Mouse (Mus musculus) CH12.LX (cell line): ENCODE results near the gene Serinc5. TPM values are rescaled to one million over a fixed set of nuclear protein-coding genes. Genes with fewer than 3 reads are reported as not detected.

Experiments
- DNase-seq: peaks from one replicate; pipeline ENCODE4 v3.0.0-alpha.2; 2013; ENCODE audit errors: extremely low read depth
- H3K27ac ChIP-seq: 2 replicates; pipeline ENCODE4 v1.5.1; 2012; ENCODE audit warnings: low read depth, mild to moderate bottlenecking, control low read depth, moderate library complexity; ENCODE audit not compliant: insufficient read depth
- H3K27me3 ChIP-seq: replicated peaks from 2 replicates; pipeline ENCODE3; 2012; ENCODE audit warnings: inconsistent platforms
- H3K36me3 ChIP-seq, 2 experiments: replicated peaks in 1 of 2; 2 replicates each; pipeline versions ENCODE3 to v1.6.1; 2012; ENCODE audit warnings: inconsistent platforms in 1 of 2, low read length in 1 of 2, mild to moderate bottlenecking in 1 of 2, mixed read lengths in 1 of 2, moderate library complexity in 1 of 2; ENCODE audit not compliant: control insufficient read depth in 1 of 2, insufficient read depth in 1 of 2
- H3K4me1 ChIP-seq, 2 experiments: 2 replicates each; pipeline ENCODE4 v1.6.1; 2012; ENCODE audit warnings: inconsistent platforms in 1 of 2, moderate library complexity in 1 of 2; ENCODE audit not compliant: insufficient read depth in 2 of 2, control insufficient read depth in 1 of 2
- H3K4me2 ChIP-seq: 2 replicates; pipeline ENCODE4 v1.6.1; 2012; ENCODE audit warnings: low read depth, mild to moderate bottlenecking, control low read depth; ENCODE audit not compliant: poor library complexity, insufficient read depth, severe bottlenecking
- H3K4me3 ChIP-seq, 3 experiments: fragments of 150-350 bp in 1 of 3; sonication (generic) in 1 of 3; replicated peaks in 1 of 3; 2 replicates each; pipeline versions ENCODE3 to v1.5.1; 2011 to 2012; ENCODE audit warnings: low read depth in 2 of 3, low read length in 2 of 3, mild to moderate bottlenecking in 2 of 3, moderate library complexity in 2 of 3, control low read depth in 1 of 3, improper control_type of control experiment in 1 of 3, inconsistent platforms in 1 of 3, mixed read lengths in 1 of 3; ENCODE audit not compliant: poor library complexity in 1 of 3
- H3K79me2 ChIP-seq: replicated peaks from 2 replicates; pipeline ENCODE4 v1.6.1; 2012; ENCODE audit warnings: mild to moderate bottlenecking, moderate library complexity; ENCODE audit not compliant: control insufficient read depth, poor library complexity, insufficient read depth, severe bottlenecking; ENCODE audit errors: extremely low read depth
- H3K9ac ChIP-seq: 2 replicates; pipeline ENCODE4 v1.6.1; 2012; ENCODE audit warnings: low read depth, mild to moderate bottlenecking, control low read depth, moderate library complexity; ENCODE audit not compliant: insufficient read depth
- H3K9me3 ChIP-seq: replicated peaks from 2 replicates; pipeline ENCODE3; 2012; ENCODE audit warnings: low read length, inconsistent platforms, mixed read lengths
- BHLHE40 ChIP-seq: IDR thresholded peaks from 2 replicates; pipeline ENCODE4 v1.6.1; 2011; ENCODE audit warnings: mild to moderate bottlenecking, low read depth, low read length, improper control_type of control experiment
- CHD1 ChIP-seq: IDR thresholded peaks from 2 replicates; pipeline ENCODE4 v1.6.1; 2012; ENCODE audit warnings: low read depth, low read length, improper control_type of control experiment, inconsistent platforms
- CHD2 ChIP-seq: IDR thresholded peaks from 2 replicates; pipeline ENCODE4 v1.6.1; 2011; ENCODE audit warnings: low read length, improper control_type of control experiment
- CTCF ChIP-seq, 2 experiments: IDR thresholded peaks in 1 of 2; conservative IDR thresholded peaks in 1 of 2; 2 replicates each; pipeline ENCODE4 v1.5.1; 2011 to 2012; ENCODE audit warnings: low read depth in 2 of 2, low read length in 2 of 2, improper control_type of control experiment in 1 of 2, inconsistent platforms in 1 of 2, mild to moderate bottlenecking in 1 of 2, moderate library complexity in 1 of 2
- E2F4 ChIP-seq: IDR thresholded peaks from 2 replicates; pipeline ENCODE4 v1.6.1; 2011; ENCODE audit warnings: low read depth, low read length, improper control_type of control experiment; ENCODE audit not compliant: insufficient replicate concordance
- EP300 ChIP-seq: IDR thresholded peaks from 2 replicates; pipeline ENCODE4 v1.6.1; 2011; ENCODE audit warnings: low read length, improper control_type of control experiment
- ETS1 ChIP-seq: conservative IDR thresholded peaks from 2 replicates; pipeline ENCODE4 v1.6.1; 2012; ENCODE audit warnings: low read depth, mild to moderate bottlenecking, inconsistent platforms, low read length, improper control_type of control experiment, moderate library complexity
- GABPA ChIP-seq: IDR thresholded peaks from 2 replicates; pipeline ENCODE4 v1.6.1; 2012; ENCODE audit warnings: low read depth, low read length, improper control_type of control experiment, inconsistent platforms; ENCODE audit not compliant: insufficient replicate concordance
- HCFC1 ChIP-seq: IDR thresholded peaks from 2 replicates; pipeline ENCODE4 v1.6.1; 2012; ENCODE audit warnings: low read depth, mild to moderate bottlenecking, inconsistent platforms, low read length, improper control_type of control experiment
- IRF4 ChIP-seq: IDR thresholded peaks from 2 replicates; pipeline ENCODE4 v1.6.1; 2014; ENCODE audit warnings: low read depth, mild to moderate bottlenecking, inconsistent platforms, low read length, improper control_type of control experiment
- JUN ChIP-seq: IDR thresholded peaks from 2 replicates; pipeline ENCODE4 v1.6.1; 2011; ENCODE audit warnings: low read depth, mild to moderate bottlenecking, low read length, improper control_type of control experiment, moderate library complexity; ENCODE audit not compliant: insufficient read depth
- KAT2A ChIP-seq: IDR thresholded peaks from 2 replicates; pipeline ENCODE4 v1.6.1; 2012; ENCODE audit warnings: low read length, improper control_type of control experiment, inconsistent platforms; ENCODE audit not compliant: insufficient replicate concordance
- MAX ChIP-seq: IDR thresholded peaks from 2 replicates; pipeline ENCODE4 v1.6.1; 2011; ENCODE audit warnings: low read length, improper control_type of control experiment
- MAZ ChIP-seq: IDR thresholded peaks from 2 replicates; pipeline ENCODE4 v1.6.1; 2012; ENCODE audit warnings: low read depth, mild to moderate bottlenecking, inconsistent platforms, low read length, improper control_type of control experiment, moderate library complexity
- MEF2A ChIP-seq: IDR thresholded peaks from 2 replicates; pipeline ENCODE4 v1.6.1; 2014; ENCODE audit warnings: low read depth, mild to moderate bottlenecking, inconsistent platforms, low read length, improper control_type of control experiment, borderline replicate concordance
- MYC ChIP-seq: IDR thresholded peaks from 2 replicates; pipeline ENCODE4 v1.6.1; 2011; ENCODE audit warnings: low read depth, mild to moderate bottlenecking, improper control_type of control experiment, low read length
- NELFE ChIP-seq: IDR thresholded peaks from 2 replicates; pipeline ENCODE4 v1.6.1; 2011; ENCODE audit warnings: low read depth, low read length, improper control_type of control experiment
- PAX5 ChIP-seq: IDR thresholded peaks from 2 replicates; pipeline ENCODE4 v1.6.1; 2012; ENCODE audit warnings: low read length, inconsistent platforms, mixed read lengths
- POLR2AphosphoS2 ChIP-seq: IDR thresholded peaks from 2 replicates; pipeline ENCODE4 v1.6.1; 2011; ENCODE audit warnings: low read depth, low read length, improper control_type of control experiment
- RAD21 ChIP-seq: IDR thresholded peaks from 2 replicates; pipeline ENCODE4 v1.6.1; 2011; ENCODE audit warnings: low read depth, mild to moderate bottlenecking, low read length, improper control_type of control experiment, moderate library complexity
- RCOR1 ChIP-seq: conservative IDR thresholded peaks from 2 replicates; pipeline ENCODE4 v1.6.1; 2012; ENCODE audit warnings: low read depth, mild to moderate bottlenecking, inconsistent platforms, low read length, improper control_type of control experiment
- TBP ChIP-seq: conservative IDR thresholded peaks from 2 replicates; pipeline ENCODE4 v1.6.1; 2011; ENCODE audit warnings: low read depth, low read length, improper control_type of control experiment
- TCF12 ChIP-seq: IDR thresholded peaks from 2 replicates; pipeline ENCODE4 v1.6.1; 2014; ENCODE audit warnings: low read depth, mild to moderate bottlenecking, inconsistent platforms, low read length, improper control_type of control experiment
- UBTF ChIP-seq: IDR thresholded peaks from 2 replicates; pipeline ENCODE4 v1.6.1; 2012; ENCODE audit warnings: low read depth, mild to moderate bottlenecking, inconsistent platforms, low read length, improper control_type of control experiment, moderate library complexity
- ZC3H11A ChIP-seq: IDR thresholded peaks from 2 replicates; pipeline ENCODE4 v1.6.1; 2012; ENCODE audit warnings: low read depth, mild to moderate bottlenecking, inconsistent platforms, low read length, improper control_type of control experiment
- ZKSCAN1 ChIP-seq: IDR thresholded peaks from 2 replicates; pipeline ENCODE4 v1.6.1; 2012; ENCODE audit warnings: low read depth, inconsistent platforms, low read length, improper control_type of control experiment, borderline replicate concordance
- ZMIZ1 ChIP-seq: IDR thresholded peaks from 2 replicates; pipeline ENCODE4 v1.6.1; 2012; ENCODE audit warnings: low read depth, mild to moderate bottlenecking, inconsistent platforms, low read length, improper control_type of control experiment
- ZNF384 ChIP-seq: IDR thresholded peaks from 2 replicates; pipeline ENCODE4 v1.6.1; 2012; ENCODE audit warnings: low read depth, low read length, improper control_type of control experiment, inconsistent platforms
- dilution Hi-C: fragments of 300-500 bp; cut with MboI; formaldehyde crosslinking; loops from 2 replicates; pipeline ENCODE4 v1.14.3; 2020; ENCODE audit warnings: low sequenced_read_pairs; ENCODE audit not compliant: extremely low pct_unique_long_range_greater_than_20kb, extremely low pct_ligation_motif_present
- in situ Hi-C: fragments of 300-500 bp; cut with MboI; formaldehyde crosslinking; loops from 3 replicates; pipeline ENCODE4 v1.14.3; 2019; ENCODE audit warnings: low sequenced_read_pairs, low pct_ligation_motif_present, low pct_unique_long_range_greater_than_20kb, mixed read lengths
- polyA plus RNA-seq: library from polyadenylated mRNA; unstranded; fragments of >175 nt; gene quantifications from 2 replicates; pipeline ENCODE4 v1.2.1, GENCODE M21; 2012; ENCODE audit warnings: low read depth; ENCODE audit not compliant: insufficient read length
- total RNA-seq, 2 experiments: library from RNA; depleted of rRNA; stranded (reverse); fragments of 300-350 nt in 1 of 2; fragments of >200 nt in 1 of 2; gene quantifications; 2 replicates each; pipeline ENCODE4 v1.2.3; 2012 to 2014

Gene Serinc5
- total and polyA plus RNA-seq, 3 experiments = 1.9 to 5.2 (median 4.3) TPM

DNA sequence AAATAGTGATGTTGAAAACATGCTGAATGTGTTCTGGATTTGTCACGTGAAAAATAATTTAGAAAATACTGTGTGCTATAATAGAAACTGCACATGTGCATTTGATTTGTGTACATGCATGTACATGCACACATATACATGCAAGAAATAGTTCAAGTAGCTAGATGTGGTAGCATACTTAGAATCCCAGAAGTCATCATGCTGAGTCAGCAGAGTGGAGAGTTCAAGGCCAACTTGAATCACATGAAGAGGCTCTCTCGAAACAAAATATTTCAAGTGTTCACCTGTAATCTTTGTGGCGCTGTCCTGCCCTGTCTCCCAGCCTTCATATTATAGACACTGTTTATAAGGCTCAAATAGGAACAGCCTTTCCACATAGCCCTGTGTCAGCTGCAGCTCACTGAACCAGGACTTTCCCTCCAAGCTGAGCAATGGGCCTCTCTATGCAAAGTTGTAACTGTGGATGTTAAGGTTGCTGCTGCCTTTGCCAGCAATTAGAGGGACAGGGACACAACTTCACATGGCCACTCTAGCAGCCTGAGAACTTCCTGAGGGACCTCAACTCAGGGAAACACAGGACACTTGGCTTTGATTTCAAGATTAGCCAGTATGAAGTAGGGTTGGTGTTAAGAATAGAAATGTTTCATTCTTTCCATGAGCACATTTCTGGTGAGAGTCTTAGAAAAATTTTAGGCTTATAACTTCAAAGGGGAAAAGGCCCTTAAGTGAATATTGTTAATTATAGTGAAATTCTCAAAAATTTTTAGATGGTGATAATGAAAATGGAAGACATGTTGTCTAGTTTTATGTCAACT lies 107.2 kb downstream of the Serinc5 start (continued):
- TF ChIP-seq ZC3H11A (no peak), NELFE (no peak), E2F4 (no peak), PAX5 (no peak), GABPA (no peak), MAX (no peak), KAT2A (no peak), TCF12 (peak; percentile 37; the same call in 1 of the 2 replicates), MYC (no peak), UBTF (no peak), JUN (peak; percentile 68), ZNF384 (no peak), HCFC1 (no peak), IRF4 (peak; percentile 61; the same call in 1 of the 2 replicates), RCOR1 (no peak)

DNA sequence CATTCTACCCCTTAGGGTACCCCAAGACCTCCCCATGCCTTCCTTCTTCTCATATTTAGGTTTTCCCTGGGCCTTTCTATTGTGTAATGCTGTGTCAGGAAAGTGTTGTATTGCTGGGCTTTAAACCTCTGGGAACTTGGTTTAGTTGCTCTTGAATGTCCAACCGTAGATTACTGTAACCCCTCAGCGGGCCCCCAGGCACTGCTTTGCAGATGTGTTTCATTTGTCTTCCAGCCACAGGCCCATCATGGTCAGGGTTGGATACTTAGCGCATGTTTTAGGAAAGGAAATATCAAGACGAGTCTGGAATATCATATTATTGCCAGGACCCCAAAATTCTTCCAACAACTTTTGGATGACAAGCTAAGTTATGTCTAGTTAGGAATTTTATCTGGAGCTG lies 110.1 kb downstream of the Serinc5 start:
- no peak for TF ChIP-seq ZKSCAN1
- TF ChIP-seq MEF2A = no peak
- no peak for TF ChIP-seq CTCF (conservative IDR thresholded peaks at IDR 0.05 in 1 of 2, IDR thresholded peaks at IDR 0.05 in 1 of 2; ENCODE audit: low read depth in 2 of 2, low read length in 2 of 2)
- no peak for TF ChIP-seq TBP
- TF ChIP-seq ZMIZ1 = no peak
- TF ChIP-seq POLR2AphosphoS2 = no peak
- no peak for TF ChIP-seq ETS1
- no peak for TF ChIP-seq CHD1
- TF ChIP-seq CHD2 = no peak
- TF ChIP-seq RCOR1 = no peak
- TF ChIP-seq KAT2A = no peak
- no peak for TF ChIP-seq BHLHE40
- TF ChIP-seq EP300 = no peak
- TF ChIP-seq RAD21 = no peak
- TF ChIP-seq NELFE = no peak
- TF ChIP-seq MAZ = no peak
- in situ Hi-C loops (no loop called here), dilution Hi-C loops (no loop called here)
- Histone ChIP-seq H3K4me2 (no peak overlapping the region), H3K9me3 (peaks cover 12% of the 10 kb centered on the region), H3K27me3 (no peaks in the 10 kb centered on the region), H3K4me3 (no peak overlapping the region), H3K27ac (no peak overlapping the region), H3K4me1 (peaks cover 9 to 24% of the 10 kb centered on the region in 2 experiments), H3K9ac (no peak overlapping the region), H3K79me2 (no peaks in the 10 kb centered on the region), H3K36me3 (no peaks in the 10 kb centered on the region)
- DNase-seq = no peak
